Mouse (Mus musculus) bone marrow macrophage, adult 2 months (primary cell): ENCODE results near the gene Erf. TPM values are rescaled to one million over a fixed set of nuclear protein-coding genes. Genes with fewer than 3 reads are reported as not detected.
A peak's percentile ranks its signal among the peaks of the same experiment; 100 is the strongest.

Source experiments
- H3K27ac ChIP-seq: 2 replicates; pipeline ENCODE4 v1.5.1; 2012; ENCODE audit warnings: low read depth, low read length; ENCODE audit not compliant: insufficient read depth
- H3K4me1 ChIP-seq: 2 replicates; pipeline ENCODE4 v1.6.1; 2012; ENCODE audit warnings: low read length; ENCODE audit not compliant: control insufficient read depth, insufficient read depth
- H3K4me3 ChIP-seq: 2 replicates; pipeline ENCODE4 v1.5.1; 2012; ENCODE audit warnings: mild to moderate bottlenecking, low read length, moderate library complexity; ENCODE audit not compliant: insufficient read depth
- CTCF ChIP-seq: IDR thresholded peaks from 2 replicates; pipeline ENCODE4 v1.5.1; 2012; ENCODE audit warnings: low read depth, mild to moderate bottlenecking, low read length, moderate library complexity
- POLR2A ChIP-seq: IDR thresholded peaks from 2 replicates; pipeline ENCODE4 v1.6.1; 2012; ENCODE audit warnings: mild to moderate bottlenecking, low read depth, low read length, borderline replicate concordance
- polyA plus RNA-seq: library from polyadenylated mRNA; stranded (reverse); fragments of >200 nt; gene quantifications from 2 replicates; pipeline ENCODE4 v1.2.4, GENCODE M21; 2012; ENCODE audit not compliant: missing spikeins, insufficient read depth, insufficient read length

Erf gene
- polyA plus RNA-seq, 1 experiment: 27.8 TPM

DNA sequence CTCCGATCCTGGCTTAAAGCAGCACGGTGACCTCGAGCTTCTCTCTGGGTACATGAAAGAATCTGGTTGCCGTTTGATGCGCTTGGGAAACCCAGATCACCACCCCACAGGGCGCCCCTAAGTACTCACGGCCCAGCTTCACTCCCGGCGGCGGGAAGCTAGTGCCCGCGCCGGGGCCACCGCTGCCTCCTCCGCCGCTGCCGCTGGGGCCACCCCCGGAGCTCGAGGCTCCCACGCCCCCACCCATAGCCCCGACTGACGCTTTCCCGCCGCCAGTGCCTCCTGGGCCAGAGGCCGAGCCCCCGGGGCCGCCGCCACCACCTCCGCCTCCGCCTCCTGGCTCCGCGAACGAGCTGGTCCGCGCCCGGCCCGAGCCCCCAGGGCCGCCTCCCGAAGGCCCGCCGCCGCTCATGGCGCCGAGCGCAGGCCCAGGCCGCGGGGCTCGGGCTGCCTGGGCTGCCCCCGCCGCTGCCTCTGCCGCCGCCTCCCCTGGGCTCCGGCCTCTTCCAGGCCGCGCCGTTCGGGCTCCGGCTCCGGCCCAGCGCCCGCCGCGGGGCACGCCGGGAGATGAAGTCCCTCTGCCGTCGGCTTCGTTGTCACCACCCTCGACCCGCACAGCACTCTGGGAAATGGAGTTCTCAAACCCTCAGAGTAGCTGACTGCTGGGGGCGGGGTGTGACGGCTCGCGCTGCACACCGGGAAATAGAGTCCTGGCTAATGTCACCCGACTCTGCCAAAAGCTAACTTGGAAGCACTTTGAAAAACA is 13.1 kb downstream of the Erf start, which contains the start of gene Gsk3a:
Gene Gsk3a, minus strand, starts transcription at position 603 of the 766 bp plus-strand sequence.
- H3K4me1 ChIP-seq: peaks cover 12% of the 10 kb centered on the region
- peak; percentile 65; the same call in 1 of the 2 replicates for TF ChIP-seq POLR2A
- TF ChIP-seq CTCF: no peak
- H3K4me3 ChIP-seq: peak within 1 kb of the TSS; percentile 65
- H3K27ac ChIP-seq: peak within 1 kb of the TSS; percentile 81

DNA sequence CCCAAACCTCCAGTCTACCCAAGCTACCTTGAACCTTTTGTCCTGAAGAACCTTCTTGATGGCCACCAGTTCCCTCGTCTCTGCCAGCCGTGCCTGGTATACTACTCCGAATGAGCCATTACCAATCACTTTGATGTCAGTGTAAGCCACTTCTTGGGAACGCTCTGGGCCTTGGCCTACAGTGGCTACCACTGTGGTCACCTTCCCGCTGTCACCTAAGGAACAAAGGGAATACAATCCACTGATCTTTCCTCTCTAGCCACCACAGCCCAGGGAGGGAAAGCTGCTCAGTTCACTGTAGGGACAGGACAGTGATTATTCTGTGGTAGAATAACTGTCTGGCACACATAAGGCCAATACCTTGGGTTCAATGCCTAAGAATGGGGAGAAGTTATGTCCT is 15.0 kb downstream of the Erf start:
- no peak overlapping the region for H3K27ac ChIP-seq
- peaks cover 12% of the 10 kb centered on the region for H3K4me1 ChIP-seq
- TF ChIP-seq CTCF: no peak
- no peak for TF ChIP-seq POLR2A

DNA sequence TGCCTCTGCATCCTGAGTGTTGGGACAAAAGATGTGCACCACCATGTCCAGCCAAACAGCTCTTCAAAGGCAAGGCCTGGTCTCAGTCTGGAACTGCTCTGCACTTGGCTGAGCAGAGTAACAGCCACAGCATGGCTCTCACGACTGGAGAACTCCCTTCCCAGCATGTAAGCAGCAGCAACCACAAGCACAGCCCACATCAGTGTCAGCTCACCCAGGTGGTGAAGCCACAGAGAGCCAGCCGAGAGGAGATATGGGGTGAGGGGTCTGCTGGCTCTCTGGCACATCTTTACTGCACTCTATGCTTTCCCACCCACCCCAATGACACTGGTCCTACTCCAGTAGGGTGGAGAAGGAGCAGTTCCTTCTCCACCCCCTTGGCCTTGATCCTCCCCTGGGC is 17.5 kb downstream of the Erf start:
- Histone ChIP-seq H3K4me1 (peaks cover 12% of the 10 kb centered on the region), H3K27ac (no peak overlapping the region), H3K4me3 (no peak overlapping the region)
- no peak for TF ChIP-seq POLR2A
- no peak for TF ChIP-seq CTCF

More for the DNA sequence above, 15.0 kb downstream of the Erf start:
- no peak overlapping the region for H3K4me3 ChIP-seq

DNA sequence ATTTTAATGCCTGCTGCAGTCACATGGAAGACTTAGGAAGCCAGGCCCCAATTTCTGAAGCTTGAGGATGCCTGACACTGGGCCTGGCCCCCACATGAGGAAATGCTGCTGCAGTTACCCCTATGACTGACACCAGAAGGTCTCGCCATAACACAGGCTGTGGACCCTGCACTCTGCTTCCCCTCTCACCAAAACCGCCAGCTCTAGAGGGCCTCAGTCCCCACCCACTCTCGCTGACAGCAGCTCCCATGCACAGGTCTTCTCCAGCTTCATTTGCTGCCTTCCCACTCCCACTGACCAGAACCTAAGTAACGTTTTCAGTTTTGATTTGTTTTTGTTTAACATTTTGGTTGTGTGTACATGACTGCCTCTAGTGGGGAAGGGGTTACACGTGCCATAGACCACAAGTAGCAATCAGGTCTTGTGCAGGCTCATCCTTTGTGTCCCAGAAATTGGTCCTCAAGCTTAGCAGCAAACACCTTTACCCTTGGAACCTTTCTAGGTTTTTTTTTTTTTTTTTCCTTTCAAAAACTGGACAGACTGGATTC is 18.4 kb downstream of the Erf start:
- no peak for TF ChIP-seq CTCF
- no peak for TF ChIP-seq POLR2A
- H3K4me3 ChIP-seq: no peak overlapping the region
- H3K4me1 ChIP-seq: peaks cover 12% of the 10 kb centered on the region
- no peak overlapping the region for H3K27ac ChIP-seq

DNA sequence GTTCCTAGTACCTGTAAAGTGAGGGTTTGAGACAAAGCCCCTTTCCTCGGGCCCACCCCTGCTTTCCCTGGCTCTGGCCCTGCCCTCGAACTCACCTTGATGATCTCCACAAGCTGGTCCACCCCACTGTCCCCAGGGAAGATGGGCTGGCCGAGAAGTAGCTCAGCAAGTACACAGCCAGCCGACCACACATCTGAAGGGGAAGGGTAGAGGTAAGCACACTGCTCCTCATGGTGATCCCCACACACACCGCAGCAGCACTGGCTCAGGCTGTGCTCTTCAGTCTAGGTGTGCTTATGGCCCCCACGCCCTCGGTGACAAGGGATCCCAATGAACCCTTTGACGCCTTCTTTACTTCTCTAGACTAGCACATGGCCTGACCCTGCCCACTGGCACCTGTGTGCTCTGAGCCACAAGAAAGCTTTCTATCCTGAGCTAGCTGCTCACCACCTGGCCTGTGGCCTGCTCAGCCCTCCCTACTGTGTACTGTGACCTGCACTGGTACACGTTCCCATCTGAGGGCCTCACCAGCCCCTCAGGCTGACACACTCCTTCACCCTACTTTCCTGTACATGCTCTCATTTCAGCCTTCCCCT is 19.8 kb downstream of the Erf start:
- H3K27ac ChIP-seq: no peak overlapping the region

DNA sequence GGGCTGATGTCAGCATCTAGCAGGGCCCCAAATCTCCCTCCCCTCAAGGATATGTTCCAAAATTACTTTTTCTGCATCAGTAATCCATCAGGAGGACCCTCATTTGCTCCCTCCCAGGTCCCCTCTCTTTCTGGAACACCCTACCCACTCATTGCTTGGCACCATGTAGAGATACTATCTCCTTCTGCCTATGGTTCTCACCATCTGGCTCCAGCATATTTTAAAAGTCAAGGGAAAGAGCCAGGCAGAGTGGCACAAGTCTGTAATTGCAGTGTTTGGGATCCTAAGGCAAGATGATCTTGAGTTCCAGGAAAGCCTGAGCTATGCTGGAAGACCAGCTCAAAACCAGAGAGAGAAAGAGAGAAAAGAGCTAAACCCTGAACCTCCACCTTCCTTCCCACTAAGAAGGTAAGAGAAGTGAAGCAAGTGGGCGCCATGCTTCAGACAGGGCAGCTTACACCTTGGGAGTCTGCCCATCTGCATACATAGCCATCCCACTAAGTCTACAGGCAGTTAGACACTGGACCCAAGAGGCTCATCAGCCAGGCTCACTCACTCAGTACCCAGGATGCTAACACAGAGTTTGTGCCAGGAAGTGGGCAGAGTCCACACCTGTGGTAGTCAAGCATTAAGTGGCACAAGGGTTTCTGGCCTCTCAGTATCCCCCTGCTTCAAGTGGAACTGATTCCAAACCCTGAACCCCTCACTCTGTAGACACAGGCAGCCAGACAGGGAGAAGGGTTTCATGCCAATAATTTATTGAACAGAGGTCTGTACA is 22.8 kb downstream of the Erf start:
- TF ChIP-seq POLR2A (no peak), CTCF (no peak)
- Histone ChIP-seq H3K27ac (no peak overlapping the region), H3K4me1 (no peaks in the 10 kb centered on the region)

More for the DNA sequence above, 19.8 kb downstream of the Erf start:
- peaks cover 7% of the 10 kb centered on the region for H3K4me1 ChIP-seq
- H3K4me3 ChIP-seq: no peak overlapping the region
- no peak for TF ChIP-seq CTCF
- no peak for TF ChIP-seq POLR2A

DNA sequence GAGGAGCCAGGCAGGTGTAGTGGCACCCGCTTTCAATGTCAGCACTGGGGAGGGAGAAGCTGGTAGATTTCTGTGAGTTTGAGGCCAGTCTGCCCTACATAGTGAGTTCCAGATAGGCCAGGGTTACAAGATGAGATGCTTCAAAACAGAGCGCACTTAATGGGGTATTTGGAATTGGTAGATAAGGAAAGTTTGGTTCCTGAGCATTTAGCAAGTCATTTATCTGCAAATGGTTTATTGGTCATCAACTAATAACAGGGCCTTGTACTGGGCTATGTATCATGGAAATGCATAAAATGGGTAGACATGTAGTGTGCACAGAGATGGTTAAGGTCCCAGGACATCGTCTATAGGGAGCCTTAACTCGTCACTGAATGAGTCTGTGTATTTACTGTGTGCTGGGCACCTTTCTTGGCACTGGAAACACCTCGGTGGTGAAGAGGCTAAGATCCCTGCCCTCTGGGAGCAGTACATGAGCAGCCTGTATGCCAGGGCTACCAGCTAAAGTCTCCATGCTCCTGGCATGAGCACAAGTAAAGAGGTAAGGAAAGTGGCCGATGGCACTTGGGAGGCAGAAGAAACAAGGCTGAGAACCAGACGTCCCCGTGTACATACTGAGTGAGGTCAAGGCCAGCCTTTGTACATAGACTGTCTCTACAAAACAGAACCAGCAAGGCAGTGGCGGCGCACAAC is 28.1 kb downstream of the Erf start:
- peaks cover 21% of the 10 kb centered on the region for H3K4me1 ChIP-seq
- no peak overlapping the region for H3K27ac ChIP-seq
- TF ChIP-seq POLR2A (no peak), CTCF (no peak)
- H3K4me3 ChIP-seq: peak overlapping the region; percentile 96

More for the DNA sequence above, 22.8 kb downstream of the Erf start:
- no peak overlapping the region for H3K4me3 ChIP-seq

DNA sequence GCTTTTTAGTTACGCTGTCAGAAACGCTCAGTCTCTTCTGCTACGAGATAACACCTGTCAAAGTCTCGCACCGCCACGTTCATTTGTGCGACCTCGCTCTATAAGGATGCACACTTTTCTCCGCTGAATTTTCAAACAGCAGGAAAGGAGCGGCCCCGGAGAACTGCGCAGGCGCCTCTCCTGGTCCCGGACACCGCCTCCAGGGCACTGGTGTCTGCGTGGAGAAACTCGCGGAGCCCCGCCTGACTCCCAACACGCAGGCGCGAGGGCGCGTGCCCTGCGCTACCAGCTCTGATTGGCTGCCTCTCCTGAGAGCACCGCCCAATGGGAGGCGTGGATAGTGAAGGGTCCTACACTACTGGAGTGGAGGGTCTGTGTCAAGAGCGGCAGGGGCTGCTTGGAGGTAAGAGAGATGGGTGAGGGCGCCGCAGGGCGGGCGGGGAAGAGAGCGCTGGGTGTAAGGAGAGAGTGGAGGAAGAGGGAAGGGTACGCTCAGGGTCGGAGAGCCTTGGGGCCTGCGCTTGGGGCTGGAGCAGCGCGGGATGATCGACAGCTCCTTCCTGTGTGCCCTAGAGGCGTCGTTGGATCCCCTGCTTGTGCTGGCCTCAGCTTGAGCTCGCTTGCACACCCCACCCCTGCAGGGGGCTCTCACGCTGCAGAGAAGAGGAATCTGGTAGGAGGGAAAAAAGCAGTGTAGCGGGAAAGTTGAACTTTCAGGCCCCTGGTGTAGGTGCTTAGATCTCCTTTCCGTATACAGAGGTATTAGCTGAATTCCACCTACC is 29.3 kb downstream of the Erf start, which contains the start of gene Zfp526:
Gene Zfp526, plus strand, starts transcription at position 324 of the 782 bp plus-strand sequence.
- peak within 1 kb of the TSS; percentile 70 for H3K27ac ChIP-seq
- no peak for TF ChIP-seq POLR2A
- TF ChIP-seq CTCF: no peak
- peaks cover 23% of the 10 kb centered on the region for H3K4me1 ChIP-seq
- H3K4me3 ChIP-seq: peak within 1 kb of the TSS; percentile 96
